Mouse (Mus musculus) cerebellum, adult 2 months (tissue): Measurements from ENCODE around the gene Gipc1. TPM values are rescaled to one million over a fixed set of nuclear protein-coding genes. Genes with fewer than 3 reads are reported as not detected.
A peak's percentile ranks its signal among the peaks of the same experiment; 100 is the strongest.

ENCODE experiments used
- DNase-seq, 2 experiments: peaks; one replicate each; pipeline ENCODE4 v3.0.0; 2021
- H3K27ac ChIP-seq: fragments of 200-500 bp; 2 replicates; pipeline ENCODE4 v1.5.1; 2012; ENCODE audit warnings: low read length, control low read depth, inconsistent platforms; ENCODE audit not compliant: insufficient read depth
- H3K27me3 ChIP-seq: fragments of 200-500 bp; 2 replicates; pipeline ENCODE4 v1.6.1; 2012; ENCODE audit warnings: inconsistent platforms, mild to moderate bottlenecking, low read length, moderate library complexity; ENCODE audit not compliant: control insufficient read depth, insufficient read depth
- H3K4me1 ChIP-seq: fragments of 200-500 bp; 2 replicates; pipeline ENCODE4 v1.6.1; 2011; ENCODE audit warnings: low read length; ENCODE audit not compliant: control insufficient read depth, insufficient read depth
- H3K4me3 ChIP-seq: fragments of 200-500 bp; replicated peaks from 2 replicates; pipeline ENCODE3; 2011; ENCODE audit warnings: mild to moderate bottlenecking, low read depth, low read length, control low read depth; ENCODE audit not compliant: insufficient read depth
- CTCF ChIP-seq: fragments of 200-500 bp; IDR thresholded peaks from 2 replicates; pipeline ENCODE4 v1.5.1; 2011; ENCODE audit warnings: low read depth, mild to moderate bottlenecking, control low read depth, low read length, moderate library complexity, borderline replicate concordance; ENCODE audit not compliant: insufficient read depth
- POLR2A ChIP-seq: fragments of 200-500 bp; IDR thresholded peaks from 2 replicates; pipeline ENCODE4 v1.6.1; 2011; ENCODE audit warnings: low read length, control low read depth, borderline replicate concordance; ENCODE audit not compliant: insufficient read depth
- WGBS: fragments of 180-500 bp; shearing (Covaris S2); methylation state at CpG from one replicate; pipeline ENCODE4 v1.1.7; 2018; 5-methylcytosine and 5-hydroxymethylcytosine counted together
- polyA plus RNA-seq: library from polyadenylated mRNA; depleted of rRNA; stranded (reverse); fragments of >200 nt; gene quantifications from 2 replicates; pipeline ENCODE4 v1.2.3, GENCODE M21; 2012; rRNA removed

Gene Gipc1
- polyA plus RNA-seq, result 51.3 and 51.7 TPM in 2 replicates

GRCm38 (mm10) chr8:83652030-83652743 lies at the start of gene Gipc1:
TSS of gene Gipc1 (plus strand) at chr8:83652677.
- TF ChIP-seq POLR2A (peak; percentile 56; the same call in 1 of the 2 replicates), CTCF (no peak)
- Histone ChIP-seq H3K27me3 (no peaks in the 10 kb centered on the region), H3K4me3 (peak within 1 kb of the TSS; percentile 95), H3K4me1 (peaks cover 3% of the 10 kb centered on the region; the same call in 1 of the 2 replicates), H3K27ac (peak within 1 kb of the TSS; percentile 80)
- peak; percentile 96 to 98 for DNase-seq
- WGBS, result 3% methylated on average over 50 of the region's 50 CpGs

- H3K4me3 ChIP-seq, result peak within 1 kb of the TSS; percentile 85
- peaks cover 7% of the 10 kb centered on the region for H3K4me1 ChIP-seq
- WGBS, result under 1% methylated on average over 69 of the region's 69 CpGs
- H3K27me3 ChIP-seq, result no peaks in the 10 kb centered on the region
- TF ChIP-seq POLR2A (peak; percentile 67), CTCF (no peak)
- H3K27ac ChIP-seq, result peak within 1 kb of the TSS; percentile 85
- peak; percentile 100 for DNase-seq
These were observed 44.6 kb upstream of the Gipc1 start, which contains the start of the genes Tecr and Dnajb1 for GRCm38 (mm10) chr8:83607661-83608397. TSS of gene Tecr (minus strand) at chr8:83607971. TSS of gene Dnajb1 (plus strand) at chr8:83608193.

- peaks cover 7% of the 10 kb centered on the region for H3K4me1 ChIP-seq
- peak overlapping the region; percentile 85 for H3K27ac ChIP-seq
- TF ChIP-seq POLR2A (no peak), CTCF (no peak)
- WGBS, result under 1% methylated on average over 51 of the region's 51 CpGs
- no peaks in the 10 kb centered on the region for H3K27me3 ChIP-seq
- H3K4me3 ChIP-seq, result peak overlapping the region; percentile 85
- DNase-seq, result peak; percentile 81 to 84
These were observed 44.1 kb upstream of the Gipc1 start for GRCm38 (mm10) chr8:83608398-83608829.

- Histone ChIP-seq H3K27ac (no peak overlapping the region), H3K27me3 (no peaks in the 10 kb centered on the region), H3K4me3 (peak overlapping the region; percentile 85), H3K4me1 (peaks cover 7% of the 10 kb centered on the region)
- WGBS, result 24% methylated on average over 9 of the region's 9 CpGs
- no peak for DNase-seq
- TF ChIP-seq CTCF (no peak), POLR2A (no peak)
These were observed 43.4 kb upstream of the Gipc1 start for GRCm38 (mm10) chr8:83609086-83609485.

GRCm38 (mm10) chr8:83609547-83610180 lies 42.8 kb upstream of the Gipc1 start:
- peaks cover 7% of the 10 kb centered on the region for H3K4me1 ChIP-seq
- TF ChIP-seq POLR2A (no peak), CTCF (no peak)
- H3K27me3 ChIP-seq, result no peaks in the 10 kb centered on the region
- DNase-seq, result no peak
- H3K4me3 ChIP-seq, result no peak overlapping the region
- 91% methylated on average over 10 of the region's 10 CpGs for WGBS
- H3K27ac ChIP-seq, result no peak overlapping the region

GRCm38 (mm10) chr8:83611921-83612320 lies 40.6 kb upstream of the Gipc1 start:
- H3K27me3 ChIP-seq, result no peaks in the 10 kb centered on the region
- peaks cover 7% of the 10 kb centered on the region for H3K4me1 ChIP-seq
- H3K4me3 ChIP-seq, result no peak overlapping the region
- no peak overlapping the region for H3K27ac ChIP-seq
- WGBS, result 87% methylated on average over 4 of the region's 4 CpGs
- no peak for TF ChIP-seq CTCF
- DNase-seq, result no peak

DNA sequence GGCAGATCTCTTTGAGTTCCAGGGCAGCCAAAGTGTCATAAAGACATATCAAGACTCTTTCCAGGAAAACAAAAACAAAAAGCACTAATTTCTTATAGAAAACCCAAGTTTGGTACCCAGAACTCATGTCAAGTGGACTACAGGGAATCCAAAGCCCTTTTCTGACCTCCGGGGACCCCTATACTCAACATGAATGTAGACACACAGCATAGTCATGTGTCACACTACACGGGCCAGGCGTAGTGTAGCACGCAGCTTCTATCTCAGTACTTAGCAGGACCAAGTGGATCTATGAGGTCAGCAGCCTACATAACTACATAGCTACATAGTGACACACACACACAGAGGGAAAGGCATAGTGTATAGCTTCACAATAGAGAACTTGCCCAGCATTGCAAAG lies 38.8 kb upstream of the Gipc1 start:
- TF ChIP-seq POLR2A (no peak), CTCF (no peak)
- no peak for DNase-seq
- no peaks in the 10 kb centered on the region for H3K27me3 ChIP-seq
- H3K4me1 ChIP-seq, result peaks cover 7% of the 10 kb centered on the region
- WGBS, result 98% methylated on average over 4 of the region's 4 CpGs
- no peak overlapping the region for H3K27ac ChIP-seq
- H3K4me3 ChIP-seq, result no peak overlapping the region
